Mouse (Mus musculus) monocyte, adult 59 days (primary cell): ENCODE results near the gene Sstr5. TPM values are rescaled to one million over a fixed set of nuclear protein-coding genes. Genes with fewer than 3 reads are reported as not detected.

ENCODE experiments used
- total RNA-seq, 2 experiments: library from RNA; stranded (reverse); gene quantifications; one replicate each; pipeline ENCODE4 v1.2.4; 2023

Sstr5 gene
- total RNA-seq = not detected

GRCm38 (mm10) chr17:25497013-25497412 lies at the start of gene Sstr5:
Gene Sstr5, minus strand, starts transcription at chr17:25497288.

GRCm38 (mm10) chr17:25454272-25454671 lies 42.8 kb downstream of the Sstr5 start, which contains the start of gene Tekt4:
Gene Tekt4, plus strand, starts transcription at chr17:25454615.

Other genes with a start within 250 kb of the Sstr5 start
- gene Baiap3, start 240.9 kb downstream of the Sstr5 start, total RNA-seq = 1 to 10 TPM in 1 of 2 experiments, under 1 TPM in 1; 0.81 to 1.7 TPM
- gene Ube2i, start 222.7 kb downstream of the Sstr5 start, total RNA-seq = 100 to 1,000 TPM; 288 to 298 TPM
- gene Prss34, start 198.9 kb downstream of the Sstr5 start, total RNA-seq = 10 to 100 TPM in 1 of 2 experiments, 1 to 10 TPM in 1; 6.3 to 11.9 TPM
- gene Prss28, start 188.6 kb downstream of the Sstr5 start, total RNA-seq = not detected
- gene Prss29, start 178.6 kb downstream of the Sstr5 start, total RNA-seq = 1 to 10 TPM; 2.1 to 2.6 TPM
- gene Tpsab1, start 151.7 kb downstream of the Sstr5 start, total RNA-seq = not detected
- not detected for gene Tpsb2, start 131.0 kb downstream of the Sstr5 start, total RNA-seq
- not detected for gene Tpsg1, start 128.0 kb downstream of the Sstr5 start, total RNA-seq
- gene Cacna1h, start 63.5 kb downstream of the Sstr5 start, total RNA-seq = under 1 TPM; 0.08 to 0.43 TPM
- not detected for gene Tekt4, start 42.7 kb downstream of the Sstr5 start, total RNA-seq
- gene Sox8, start 73.4 kb upstream of the Sstr5 start, total RNA-seq = under 1 TPM in 1 of 2 experiments, not detected in 1; 0.18 TPM
- 10 to 100 TPM; 38.1 to 41.1 TPM for gene Lmf1, start 81.8 kb upstream of the Sstr5 start, total RNA-seq
- gene Gng13, start 219.9 kb upstream of the Sstr5 start, total RNA-seq = not detected
- gene Chtf18, start 230.1 kb upstream of the Sstr5 start, total RNA-seq = 1 to 10 TPM; 2.6 to 3.9 TPM
- gene Rpusd1, start 230.4 kb upstream of the Sstr5 start, total RNA-seq = 1 to 10 TPM; 6.6 to 7.9 TPM
- gene Mslnl, start 238.8 kb upstream of the Sstr5 start, total RNA-seq = not detected